Mouse (Mus musculus) retina, postnatal 7 days (tissue): ENCODE results near the gene Nxnl1.

ENCODE experiments used
- DNase-seq: peaks from one replicate; pipeline ENCODE4 v3.0.0-alpha.2; 2012; ENCODE audit warnings: low read depth, low spot score

Nxnl1 gene

GRCm38 (mm10) chr8:71580201-71580600, 13.8 kb upstream of the Nxnl1 start:
- DNase-seq = no peak

- DNase-seq = no peak
Observed at GRCm38 (mm10) chr8:71579476-71579875, 13.1 kb upstream of the Nxnl1 start.

GRCm38 (mm10) chr8:71579009-71579408, 12.6 kb upstream of the Nxnl1 start:
- no peak for DNase-seq

GRCm38 (mm10) chr8:71577856-71578387, 11.5 kb upstream of the Nxnl1 start:
- no peak for DNase-seq

- DNase-seq = no peak
Observed at GRCm38 (mm10) chr8:71575020-71575419, 8.6 kb upstream of the Nxnl1 start.

- DNase-seq = no peak
Observed at GRCm38 (mm10) chr8:71574426-71574825, 8.0 kb upstream of the Nxnl1 start.

- DNase-seq = no peak
Observed at GRCm38 (mm10) chr8:71572847-71573633, 6.6 kb upstream of the Nxnl1 start.

- DNase-seq = no peak
Observed at GRCm38 (mm10) chr8:71572077-71572476, 5.7 kb upstream of the Nxnl1 start.

- DNase-seq = peak; percentile 90
Observed at GRCm38 (mm10) chr8:71570291-71570954, 4.0 kb upstream of the Nxnl1 start.

- peak; percentile 80 for DNase-seq
Observed at GRCm38 (mm10) chr8:71569366-71570290, 3.2 kb upstream of the Nxnl1 start.

- no peak for DNase-seq
Observed at GRCm38 (mm10) chr8:71568941-71569340, 2.5 kb upstream of the Nxnl1 start.

- no peak for DNase-seq
Observed at GRCm38 (mm10) chr8:71568387-71568937, 2.1 kb upstream of the Nxnl1 start, which contains the start of gene Slc27a1. Gene Slc27a1 (plus strand): TSS chr8:71568882.

GRCm38 (mm10) chr8:71567587-71567986, 1.2 kb upstream of the Nxnl1 start:
- no peak for DNase-seq

- no peak for DNase-seq
Observed at GRCm38 (mm10) chr8:71563992-71564391, 2.4 kb downstream of the Nxnl1 start.

GRCm38 (mm10) chr8:71562751-71563150, 3.6 kb downstream of the Nxnl1 start:
- DNase-seq = peak; percentile 62

- DNase-seq = peak; percentile 74
Observed at GRCm38 (mm10) chr8:71561401-71561800, 5.0 kb downstream of the Nxnl1 start.

GRCm38 (mm10) chr8:71560765-71561164, 5.6 kb downstream of the Nxnl1 start:
- DNase-seq = no peak

GRCm38 (mm10) chr8:71560071-71560470, 6.3 kb downstream of the Nxnl1 start:
- no peak for DNase-seq

- no peak for DNase-seq
Observed at GRCm38 (mm10) chr8:71558958-71559690, 7.3 kb downstream of the Nxnl1 start.

- DNase-seq = no peak
Observed at GRCm38 (mm10) chr8:71558071-71558957, 8.1 kb downstream of the Nxnl1 start, which contains the start of gene Tmem221. Gene Tmem221 (minus strand): TSS chr8:71558871.
